Mouse (Mus musculus) stomach, embryonic 14.5 days (tissue): ENCODE results near the gene Hsd17b6. TPM values are rescaled to one million over a fixed set of nuclear protein-coding genes. Genes with fewer than 3 reads are reported as not detected.

Experiments
- ATAC-seq: fragments of 200-750 bp; cut with Nextera tagmentation; 2 replicates; pipeline ENCODE4 v1.8.0; 2017; ENCODE audit warnings: low read depth, moderate TSS enrichment; ENCODE audit not compliant: insufficient number of reproducible peaks, insufficient read depth, low FRiP score
- H3K27ac ChIP-seq: fragments of 300-500 bp; sonication (generic); 2 replicates; pipeline ENCODE4 v1.5.1; 2014; ENCODE audit warnings: mild to moderate bottlenecking, low read length, moderate library complexity, mixed read lengths
- H3K27me3 ChIP-seq: fragments of 300-500 bp; sonication (generic); 2 replicates; pipeline ENCODE4 v1.6.1; 2014; ENCODE audit warnings: low read length, control low read depth, mixed read lengths; ENCODE audit not compliant: control insufficient read depth, insufficient read depth
- H3K36me3 ChIP-seq: fragments of 300-500 bp; sonication (generic); 2 replicates; pipeline ENCODE4 v1.6.1; 2014; ENCODE audit warnings: mild to moderate bottlenecking, control low read depth, low read length, moderate library complexity, mixed read lengths; ENCODE audit not compliant: control insufficient read depth, insufficient read depth
- H3K4me1 ChIP-seq: fragments of 300-500 bp; sonication (generic); 2 replicates; pipeline ENCODE4 v1.6.1; 2014; ENCODE audit warnings: low read length, control low read depth, mixed read lengths; ENCODE audit not compliant: control insufficient read depth, insufficient read depth
- H3K4me2 ChIP-seq: fragments of 300-500 bp; sonication (generic); replicated peaks from 2 replicates; pipeline ENCODE4 v1.6.1; 2014; ENCODE audit warnings: low read depth, low read length, control low read depth
- H3K4me3 ChIP-seq: fragments of 300-500 bp; sonication (generic); 2 replicates; pipeline ENCODE4 v1.5.1; 2014; ENCODE audit warnings: low read depth, low read length, control low read depth
- H3K9ac ChIP-seq: fragments of 300-500 bp; sonication (generic); replicated peaks from 2 replicates; pipeline ENCODE4 v1.6.1; 2014; ENCODE audit warnings: low read depth, mild to moderate bottlenecking, control low read depth, low read length, moderate library complexity, mixed read lengths
- H3K9me3 ChIP-seq: fragments of 300-500 bp; sonication (generic); 2 replicates; pipeline ENCODE4 v1.6.1; 2016; ENCODE audit warnings: low read depth, low read length, control low read depth; ENCODE audit not compliant: control insufficient read depth
- WGBS: fragments of 180-500 bp; shearing (Covaris S2); extraction: QIAGEN DNeasy Blood & Tissue Kit; methylation state at CpG from one replicate; pipeline ENCODE4 v1.1.7; 2014; 5-methylcytosine and 5-hydroxymethylcytosine counted together
- polyA plus RNA-seq: library from polyadenylated mRNA; unstranded; fragments of >200 nt; fragmentation: Nextera tagmentation; extraction: Ambion mirVana; gene quantifications from 2 replicates; pipeline ENCODE4 v1.2.1, GENCODE M21; 2014

Hsd17b6 gene
- polyA plus RNA-seq, 1 experiment from 2014 or later = not detected

DNA sequence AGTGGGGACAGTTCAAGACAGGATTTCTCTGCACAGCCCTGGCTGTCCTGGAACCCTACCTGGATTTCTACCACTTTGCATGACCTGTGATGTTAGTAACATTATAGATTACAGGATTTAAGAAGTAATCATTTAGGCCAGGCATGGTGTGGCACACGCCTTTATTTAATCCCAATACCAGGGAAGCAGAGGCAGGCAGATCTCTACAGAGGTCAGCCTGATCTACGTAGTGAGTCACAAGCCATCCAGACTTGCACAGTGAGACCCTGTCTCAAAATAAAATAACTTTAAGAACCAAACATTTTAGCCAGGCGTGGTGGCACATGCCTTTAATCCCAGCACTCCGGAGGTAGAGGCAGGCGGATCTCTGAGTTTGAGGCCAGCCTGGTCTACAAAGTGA is 14.8 kb upstream of the Hsd17b6 start:
- H3K27me3 ChIP-seq = no peaks in the 10 kb centered on the region
- no peak overlapping the region for H3K4me2 ChIP-seq
- H3K36me3 ChIP-seq = peaks cover 48% of the 10 kb centered on the region
- no peak overlapping the region for H3K9ac ChIP-seq
- no peak for ATAC-seq
- no peaks in the 10 kb centered on the region for H3K9me3 ChIP-seq
- WGBS = 96% methylated on average over 5 of the region's 5 CpGs
- no peaks in the 10 kb centered on the region for H3K4me1 ChIP-seq
- no peak overlapping the region for H3K27ac ChIP-seq
- H3K4me3 ChIP-seq = no peak overlapping the region

DNA sequence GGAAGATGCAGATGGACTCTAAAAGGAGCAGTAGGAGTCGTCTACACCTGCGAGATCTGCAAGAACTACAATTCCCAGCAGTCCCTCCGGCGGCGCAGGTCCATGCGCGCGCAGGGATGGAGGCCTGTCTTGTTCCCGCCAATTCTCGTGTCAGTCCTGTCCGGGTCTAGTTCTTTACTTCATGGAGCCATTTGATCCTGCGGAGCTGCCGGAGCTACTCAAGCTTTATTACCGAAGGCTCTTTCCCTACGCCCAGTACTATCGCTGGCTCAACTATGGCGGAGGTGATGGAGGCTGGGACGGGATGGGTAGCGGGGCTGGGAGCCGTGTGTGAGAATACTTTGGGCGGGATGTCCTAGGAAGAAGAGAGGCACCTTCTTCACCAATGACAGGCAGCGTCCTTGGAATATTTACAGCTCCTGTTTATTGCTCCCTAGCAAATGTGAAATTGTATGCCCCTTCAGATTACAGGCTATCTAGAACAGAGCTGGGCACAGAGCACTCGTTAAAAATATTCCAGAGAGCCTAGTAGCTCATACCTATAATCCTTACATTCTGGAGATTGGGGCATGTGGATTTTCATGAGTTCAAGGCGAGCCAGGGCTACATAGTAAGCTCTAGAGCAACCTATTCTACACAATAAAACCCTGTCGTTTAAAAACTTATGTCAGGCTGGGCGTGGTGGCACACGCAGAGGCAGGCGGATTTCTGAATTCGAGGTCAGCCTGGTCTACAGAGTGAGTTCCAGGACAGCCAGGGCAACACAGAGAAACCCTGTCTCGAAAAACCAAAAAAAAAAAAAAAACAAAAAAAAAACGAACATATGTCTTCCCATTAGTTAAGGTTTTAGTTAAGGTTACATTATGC is 7.9 kb upstream of the Hsd17b6 start, which contains the start of gene Prim1:
Gene Prim1 (plus strand): TSS at position 101 of the 867 bp plus-strand sequence.
- WGBS = 4% methylated on average over 31 of the region's 31 CpGs
- Histone ChIP-seq H3K27me3 (no peaks in the 10 kb centered on the region), H3K9me3 (no peaks in the 10 kb centered on the region), H3K4me2 (peak within 1 kb of the TSS; percentile 73), H3K36me3 (peaks cover 20% of the 10 kb centered on the region), H3K4me1 (no peaks in the 10 kb centered on the region), H3K9ac (peak within 1 kb of the TSS; percentile 53), H3K4me3 (peak within 1 kb of the TSS; percentile 62), H3K27ac (0 out of 2 replicates have a peak within 1 kb of the TSS, but pooled peaks have one; percentile 49)
- ATAC-seq = peak; percentile 95

DNA sequence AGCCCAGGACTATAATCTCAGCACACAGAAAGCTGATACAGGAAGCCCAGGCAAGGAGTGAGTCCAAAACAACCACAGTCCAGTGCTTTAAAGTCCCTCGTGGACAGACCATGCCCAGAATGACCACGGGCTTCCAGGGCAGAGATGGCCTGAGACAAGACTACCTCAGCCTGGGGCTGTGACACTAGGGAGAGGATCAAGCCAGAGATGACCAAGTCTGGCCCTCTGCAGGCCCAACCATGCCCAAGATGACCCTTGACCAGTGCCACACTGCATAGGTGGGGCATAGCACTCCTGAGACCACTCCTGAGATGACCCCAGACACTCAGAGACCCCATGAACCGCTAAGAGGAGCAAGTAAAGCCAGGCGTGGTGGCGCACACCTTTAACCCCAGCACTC is 2.3 kb upstream of the Hsd17b6 start:
- H3K36me3 ChIP-seq = no peaks in the 10 kb centered on the region
- H3K4me2 ChIP-seq = no peak overlapping the region
- H3K4me1 ChIP-seq = no peaks in the 10 kb centered on the region
- H3K9me3 ChIP-seq = no peaks in the 10 kb centered on the region
- no peak overlapping the region for H3K4me3 ChIP-seq
- WGBS = 75% methylated on average over 5 of the region's 5 CpGs
- no peak overlapping the region for H3K9ac ChIP-seq
- H3K27ac ChIP-seq = no peak overlapping the region
- H3K27me3 ChIP-seq = no peaks in the 10 kb centered on the region
- no peak for ATAC-seq

DNA sequence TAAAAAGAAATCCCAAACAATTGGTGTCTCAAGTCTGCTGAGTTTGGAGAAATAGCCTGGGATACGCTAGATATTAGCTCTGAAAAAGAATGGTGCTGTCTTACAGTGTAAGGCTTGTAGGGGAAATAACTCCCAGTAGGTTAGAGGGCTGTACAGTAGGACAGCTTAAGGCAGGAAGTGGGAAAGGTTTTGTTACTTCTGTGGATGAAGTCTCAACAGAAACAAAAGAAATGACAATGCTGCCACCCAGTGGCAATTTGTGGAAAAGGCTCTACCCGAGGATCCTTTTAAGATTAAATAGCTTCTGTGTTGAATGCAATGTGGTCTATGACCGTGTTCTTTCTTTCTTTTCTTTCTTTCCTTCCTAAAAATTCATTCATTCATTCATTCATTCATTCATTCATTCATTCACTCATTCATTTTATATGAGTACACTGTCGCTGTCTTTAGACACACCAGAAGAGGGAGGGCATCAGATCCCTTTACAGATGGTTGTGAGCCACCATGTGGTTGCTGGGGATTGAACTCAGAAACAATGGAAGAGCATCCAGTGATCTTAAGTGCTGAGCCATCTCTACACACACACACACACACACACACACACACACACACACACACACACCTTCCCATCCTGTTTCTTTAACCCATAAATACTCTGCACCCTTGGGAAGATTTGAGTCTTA is 937 bp upstream of the Hsd17b6 start:
- Histone ChIP-seq H3K4me1 (no peaks in the 10 kb centered on the region), H3K4me3 (no peak overlapping the region), H3K27me3 (no peaks in the 10 kb centered on the region), H3K9ac (no peak overlapping the region), H3K4me2 (no peak overlapping the region), H3K27ac (no peak overlapping the region), H3K9me3 (no peaks in the 10 kb centered on the region), H3K36me3 (no peaks in the 10 kb centered on the region)
- WGBS = 3% methylated on average over 4 of the region's 4 CpGs
- peak; percentile 58; the same call in 1 of the 2 replicates for ATAC-seq

DNA sequence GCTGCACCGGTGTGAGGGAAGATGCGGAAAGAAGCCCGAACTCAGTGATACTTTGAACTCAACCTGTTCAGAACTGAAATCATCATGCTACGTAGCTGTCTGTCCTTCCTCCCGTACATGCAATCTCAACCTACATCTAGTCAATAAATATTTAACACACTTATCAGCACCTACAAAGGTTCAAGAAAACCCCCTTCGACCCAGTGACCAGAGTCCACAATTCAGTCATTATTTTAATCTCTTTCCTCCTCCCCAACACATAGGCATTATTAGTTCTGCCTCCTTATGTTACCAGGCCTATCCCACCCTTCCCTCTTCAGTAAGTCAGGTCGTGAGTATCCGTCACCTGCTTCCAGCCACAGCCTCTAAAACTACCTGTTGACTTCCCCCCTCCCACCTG is 1.9 kb downstream of the Hsd17b6 start:
- 76% methylated on average over 8 of the region's 8 CpGs for WGBS

DNA sequence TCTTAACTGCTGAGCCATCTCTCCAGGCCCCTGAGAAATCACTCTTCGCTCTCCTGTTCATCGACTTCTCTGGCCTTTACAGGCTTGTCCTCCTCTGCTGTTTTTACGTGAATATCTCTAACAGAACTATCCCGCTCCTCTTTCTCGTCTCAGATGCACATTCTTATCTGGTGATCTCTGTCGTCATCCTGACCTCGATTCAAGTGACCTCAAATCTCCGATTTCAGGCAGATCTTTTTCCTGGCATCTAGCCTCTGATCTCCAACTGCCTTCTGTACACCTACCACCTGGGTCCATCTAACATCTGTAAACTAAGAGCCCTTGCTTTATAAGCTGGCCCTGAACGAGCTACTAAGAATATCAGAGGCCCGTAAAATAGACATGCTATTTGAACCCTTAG is 2.5 kb downstream of the Hsd17b6 start:
- Histone ChIP-seq H3K9ac (no peak overlapping the region), H3K9me3 (no peaks in the 10 kb centered on the region), H3K4me2 (no peak overlapping the region), H3K36me3 (no peaks in the 10 kb centered on the region), H3K27ac (no peak overlapping the region), H3K27me3 (no peaks in the 10 kb centered on the region), H3K4me3 (no peak overlapping the region), H3K4me1 (no peaks in the 10 kb centered on the region)
- 77% methylated on average over 10 of the region's 10 CpGs for WGBS
- ATAC-seq = no peak

More for the DNA sequence above, 1.9 kb downstream of the Hsd17b6 start:
- Histone ChIP-seq H3K9me3 (no peaks in the 10 kb centered on the region), H3K36me3 (no peaks in the 10 kb centered on the region), H3K4me1 (no peaks in the 10 kb centered on the region), H3K27ac (no peak overlapping the region), H3K4me2 (no peak overlapping the region), H3K27me3 (no peaks in the 10 kb centered on the region), H3K4me3 (no peak overlapping the region), H3K9ac (no peak overlapping the region)
- no peak for ATAC-seq

DNA sequence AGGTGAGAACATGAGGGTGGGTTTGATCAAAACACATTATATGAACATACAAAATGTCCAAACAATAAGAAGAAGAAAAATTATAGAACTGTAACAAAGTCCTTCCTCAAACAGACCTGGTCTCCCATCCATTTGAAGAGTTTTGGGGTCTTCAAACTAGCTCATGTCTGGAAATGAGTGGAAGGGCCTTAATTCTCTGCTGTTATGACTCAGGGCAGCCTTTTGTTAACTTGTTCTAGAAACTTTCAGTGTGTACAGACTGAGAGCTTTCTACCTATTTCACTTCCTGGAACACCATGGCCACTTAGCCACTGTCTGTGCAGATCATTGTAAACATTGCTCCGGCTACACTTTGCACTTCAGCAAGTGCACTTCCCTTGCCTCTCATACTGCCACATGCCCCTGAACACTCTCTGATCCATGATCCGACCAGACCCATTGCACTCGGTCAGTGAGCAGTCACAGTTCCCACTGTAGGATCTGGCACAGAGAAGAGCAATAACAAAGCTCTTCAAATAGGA is 4.1 kb downstream of the Hsd17b6 start:
- Histone ChIP-seq H3K9ac (no peak overlapping the region), H3K4me3 (no peak overlapping the region), H3K4me1 (no peaks in the 10 kb centered on the region), H3K27me3 (no peaks in the 10 kb centered on the region), H3K4me2 (no peak overlapping the region), H3K9me3 (no peaks in the 10 kb centered on the region), H3K27ac (no peak overlapping the region), H3K36me3 (no peaks in the 10 kb centered on the region)
- WGBS = 55% methylated on average over 3 of the region's 3 CpGs
- ATAC-seq = no peak

DNA sequence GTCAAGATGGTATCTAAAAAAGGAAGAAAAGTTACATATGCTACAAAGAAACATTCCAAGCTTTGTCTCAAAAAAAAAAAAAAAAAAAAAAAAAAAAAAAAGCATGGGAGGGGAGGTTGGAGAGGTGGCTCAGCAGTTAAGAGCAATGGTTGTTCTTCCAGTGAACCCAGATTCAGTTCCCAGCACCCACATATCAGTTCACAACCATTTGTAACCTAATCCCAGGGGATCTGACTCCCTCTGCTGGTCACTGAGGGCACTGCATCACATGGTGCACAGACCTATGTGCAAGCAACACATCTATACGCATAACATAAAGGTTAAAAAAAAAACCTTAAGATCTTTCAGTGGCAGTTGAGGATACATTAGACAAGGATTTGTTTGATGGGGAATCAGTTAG is 9.2 kb downstream of the Hsd17b6 start:
- Histone ChIP-seq H3K36me3 (no peaks in the 10 kb centered on the region), H3K27me3 (no peaks in the 10 kb centered on the region)
- ATAC-seq = no peak

More for the DNA sequence above, 9.2 kb downstream of the Hsd17b6 start:
- Histone ChIP-seq H3K4me2 (no peak overlapping the region), H3K9me3 (no peaks in the 10 kb centered on the region), H3K4me1 (no peaks in the 10 kb centered on the region), H3K9ac (no peak overlapping the region), H3K4me3 (no peak overlapping the region), H3K27ac (no peak overlapping the region)
- 98% methylated on average over 1 of the region's 1 CpGs for WGBS
